Mouse (Mus musculus) forebrain, embryonic 16.5 days (tissue): ENCODE results near the gene Rcan1. TPM values are rescaled to one million over a fixed set of nuclear protein-coding genes. Genes with fewer than 3 reads are reported as not detected.

Source experiments
- ATAC-seq: fragments of 200-750 bp; cut with Nextera tagmentation; 2 replicates; pipeline ENCODE4 v1.8.0; 2017; ENCODE audit warnings: mild to moderate bottlenecking, moderate library complexity
- H3K27ac ChIP-seq: fragments of 300-500 bp; sonication (generic); 2 replicates; pipeline ENCODE4 v1.5.1; 2014; ENCODE audit warnings: low read length, control low read depth
- H3K27me3 ChIP-seq: fragments of 300-500 bp; sonication (generic); replicated peaks from 2 replicates; pipeline ENCODE4 v1.6.1; 2014; ENCODE audit warnings: low read length; ENCODE audit not compliant: control insufficient read depth, insufficient read depth
- H3K36me3 ChIP-seq: fragments of 300-500 bp; sonication (generic); 2 replicates; pipeline ENCODE4 v1.6.1; 2014; ENCODE audit not compliant: control insufficient read depth, insufficient read depth
- H3K4me1 ChIP-seq: fragments of 300-500 bp; sonication (generic); replicated peaks from 2 replicates; pipeline ENCODE4 v1.6.1; 2014; ENCODE audit warnings: low read length; ENCODE audit not compliant: control insufficient read depth, insufficient read depth
- H3K4me2 ChIP-seq: fragments of 300-500 bp; sonication (generic); 2 replicates; pipeline ENCODE4 v1.6.1; 2014; ENCODE audit warnings: mild to moderate bottlenecking, low read length, control low read depth
- H3K4me3 ChIP-seq: fragments of 300-500 bp; sonication (generic); replicated peaks from 2 replicates; pipeline ENCODE4 v1.5.1; 2014; ENCODE audit warnings: mild to moderate bottlenecking, low read length, control low read depth
- H3K9ac ChIP-seq: fragments of 300-500 bp; sonication (generic); replicated peaks from 2 replicates; pipeline ENCODE4 v1.6.1; 2014; ENCODE audit warnings: low read depth, low read length, control low read depth
- H3K9me3 ChIP-seq: fragments of 300-500 bp; sonication (generic); 2 replicates; pipeline ENCODE4 v1.6.1; 2016; ENCODE audit warnings: low read length; ENCODE audit not compliant: control insufficient read depth
- WGBS: fragments of 180-500 bp; shearing (Covaris S2); extraction: QIAGEN DNeasy Blood & Tissue Kit; methylation state at CpG from one replicate; pipeline ENCODE4 v1.1.7; 2014; 5-methylcytosine and 5-hydroxymethylcytosine counted together
- polyA plus RNA-seq: library from polyadenylated mRNA; unstranded; fragments of >200 nt; fragmentation: Nextera tagmentation; extraction: Ambion mirVana; gene quantifications from 2 replicates; pipeline ENCODE4 v1.2.1, GENCODE M21; 2015

Rcan1 gene
- polyA plus RNA-seq, 1 experiment from 2014 or later: 50.7 TPM

DNA sequence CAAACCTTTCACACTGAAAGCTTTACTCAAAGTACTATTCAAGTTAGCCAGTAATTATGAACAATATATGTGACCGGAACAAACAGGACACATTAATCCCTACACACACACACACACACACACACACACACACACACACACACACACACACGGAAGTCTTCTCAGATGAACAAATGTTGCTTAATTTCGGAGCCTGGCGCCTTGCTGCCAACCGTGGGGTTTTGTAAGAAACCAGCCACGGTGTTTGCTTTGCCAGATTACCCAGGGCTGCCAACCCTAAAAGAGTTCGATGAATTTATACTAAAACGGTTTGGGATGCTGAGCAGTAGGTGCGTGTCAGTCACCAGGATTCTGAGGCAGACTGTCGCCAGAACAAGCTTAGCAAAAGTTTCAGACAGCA, 69.5 kb downstream of the Rcan1 start:
- 26% methylated on average over 10 of the region's 10 CpGs for WGBS
- H3K27ac ChIP-seq: no peak overlapping the region
- H3K36me3 ChIP-seq: no peaks in the 10 kb centered on the region; the same call in none of the 2 replicates
- H3K4me2 ChIP-seq: no peak overlapping the region
- no peak overlapping the region for H3K9ac ChIP-seq
- ATAC-seq: no peak
- no peaks in the 10 kb centered on the region for H3K9me3 ChIP-seq
- no peaks in the 10 kb centered on the region for H3K27me3 ChIP-seq
- H3K4me1 ChIP-seq: peaks cover 35% of the 10 kb centered on the region
- no peak overlapping the region for H3K4me3 ChIP-seq

DNA sequence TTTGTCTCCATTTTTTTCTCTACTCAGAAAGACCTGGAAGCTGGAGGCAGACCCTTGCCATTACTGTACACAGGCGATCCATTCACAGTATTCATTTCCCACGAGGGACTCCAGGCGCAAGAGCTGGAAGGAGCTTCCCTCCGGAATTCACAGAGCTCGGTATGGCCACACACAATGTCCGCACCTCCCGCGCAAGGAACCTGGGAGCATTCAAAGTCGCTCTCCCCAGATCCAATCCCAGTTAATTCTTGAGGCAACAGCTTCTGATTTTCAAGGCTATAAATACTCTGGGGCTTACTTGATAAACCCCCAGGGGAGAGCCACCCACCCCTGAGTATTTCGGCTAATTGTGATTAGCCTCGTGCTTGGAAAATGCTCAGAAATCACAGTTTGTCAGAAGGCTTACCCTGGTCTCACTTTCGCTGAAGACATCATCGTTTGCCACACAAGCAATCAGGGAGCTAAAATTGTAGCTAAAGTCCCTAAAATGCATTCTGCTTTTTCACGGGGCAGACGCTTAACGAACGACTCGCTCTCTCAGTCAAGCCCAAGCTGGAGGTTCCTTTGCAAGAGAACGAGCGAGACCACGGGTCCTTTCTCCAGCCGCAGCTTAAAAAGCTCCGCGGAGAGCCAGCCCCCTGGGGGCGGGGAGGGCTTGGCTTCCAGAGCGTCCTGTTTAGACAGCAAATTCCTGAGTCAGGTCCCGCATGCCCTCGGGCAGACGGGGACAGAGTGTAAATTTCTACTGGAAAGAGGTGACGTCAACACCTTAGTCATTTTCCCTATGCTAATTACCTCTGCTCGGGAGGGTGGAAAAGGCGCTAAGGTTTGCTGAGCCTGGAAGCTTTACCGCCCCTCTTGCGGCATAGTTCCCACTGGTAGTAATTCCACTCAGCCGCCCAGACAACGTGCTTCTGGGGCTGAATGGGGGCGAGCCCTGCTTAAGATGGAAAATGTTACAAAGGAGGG, 70.9 kb downstream of the Rcan1 start:
- Histone ChIP-seq H3K9ac (peak overlapping the region; percentile 59), H3K4me1 (peaks cover 35% of the 10 kb centered on the region), H3K36me3 (peaks cover 3% of the 10 kb centered on the region), H3K9me3 (no peaks in the 10 kb centered on the region), H3K4me3 (peak overlapping the region; percentile 51), H3K4me2 (peak overlapping the region; percentile 89), H3K27me3 (no peaks in the 10 kb centered on the region), H3K27ac (peak overlapping the region; percentile 70)
- under 1% methylated on average over 37 of the region's 37 CpGs for WGBS
- ATAC-seq: peak; percentile 85

DNA sequence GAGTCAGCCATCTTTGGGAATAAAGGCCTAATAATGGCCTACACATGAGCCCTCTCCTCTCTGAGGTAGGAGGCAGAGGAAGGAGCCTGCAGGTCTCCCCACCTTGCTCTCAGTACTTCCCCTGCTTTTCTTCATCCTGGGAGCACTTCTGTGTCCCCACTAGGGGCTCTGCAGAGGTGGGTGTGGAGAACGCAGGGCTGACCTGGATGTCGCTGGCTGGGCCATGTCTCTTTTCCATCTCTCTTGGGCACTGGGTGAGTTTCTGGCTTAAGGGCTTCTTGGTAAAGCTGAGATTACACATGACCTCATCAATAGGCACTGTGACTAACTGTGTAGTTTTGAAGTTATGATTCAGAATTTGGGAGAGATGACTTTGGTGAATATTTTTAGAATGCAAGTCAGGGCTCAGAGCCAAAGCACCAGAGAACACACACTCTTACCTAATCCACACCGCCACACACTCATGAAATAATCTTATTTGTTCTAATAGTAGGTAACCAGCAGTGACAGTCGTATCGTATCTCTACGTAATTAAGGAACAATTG, 72.0 kb downstream of the Rcan1 start:
- peaks cover 35% of the 10 kb centered on the region for H3K4me1 ChIP-seq
- H3K9ac ChIP-seq: no peak overlapping the region
- ATAC-seq: no peak
- no peaks in the 10 kb centered on the region for H3K27me3 ChIP-seq
- H3K27ac ChIP-seq: no peak overlapping the region
- H3K4me2 ChIP-seq: no peak overlapping the region
- peaks cover 3% of the 10 kb centered on the region for H3K36me3 ChIP-seq
- no peak overlapping the region for H3K4me3 ChIP-seq
- H3K9me3 ChIP-seq: no peaks in the 10 kb centered on the region
- WGBS: 56% methylated on average over 6 of the region's 6 CpGs

- WGBS: 58% methylated on average over 10 of the region's 10 CpGs
- no peaks in the 10 kb centered on the region for H3K27me3 ChIP-seq
- no peak for ATAC-seq
- no peak overlapping the region for H3K9ac ChIP-seq
- no peak overlapping the region for H3K27ac ChIP-seq
- no peak overlapping the region for H3K4me2 ChIP-seq
- no peaks in the 10 kb centered on the region for H3K9me3 ChIP-seq
- peaks cover 35% of the 10 kb centered on the region for H3K4me1 ChIP-seq
- peaks cover 3% of the 10 kb centered on the region for H3K36me3 ChIP-seq
- H3K4me3 ChIP-seq: no peak overlapping the region
Observed at GRCm38 (mm10) chr16:92397745-92398573, 72.7 kb downstream of the Rcan1 start.

- 98% methylated on average over 3 of the region's 3 CpGs for WGBS
- Histone ChIP-seq H3K4me1 (peaks cover 3% of the 10 kb centered on the region), H3K27ac (no peak overlapping the region), H3K9ac (no peak overlapping the region), H3K9me3 (no peaks in the 10 kb centered on the region), H3K36me3 (peaks cover 8% of the 10 kb centered on the region), H3K4me3 (no peak overlapping the region), H3K27me3 (no peaks in the 10 kb centered on the region), H3K4me2 (no peak overlapping the region)
- no peak for ATAC-seq
Observed at GRCm38 (mm10) chr16:92393732-92394131, 76.9 kb downstream of the Rcan1 start.

GRCm38 (mm10) chr16:92387692-92388091, 83.0 kb downstream of the Rcan1 start:
- Histone ChIP-seq H3K27me3 (no peaks in the 10 kb centered on the region), H3K4me3 (no peak overlapping the region), H3K27ac (no peak overlapping the region), H3K4me1 (peaks cover 2% of the 10 kb centered on the region; the same call in 1 of the 2 replicates), H3K9me3 (no peaks in the 10 kb centered on the region), H3K36me3 (peaks cover 4% of the 10 kb centered on the region; the same call in 1 of the 2 replicates), H3K9ac (no peak overlapping the region), H3K4me2 (no peak overlapping the region)
- WGBS: 15% methylated on average over 10 of the region's 10 CpGs
- ATAC-seq: no peak

GRCm38 (mm10) chr16:92385062-92385461, 85.6 kb downstream of the Rcan1 start:
- no peak overlapping the region for H3K9ac ChIP-seq
- ATAC-seq: no peak
- H3K27ac ChIP-seq: no peak overlapping the region
- no peak overlapping the region for H3K4me2 ChIP-seq
- no peaks in the 10 kb centered on the region for H3K36me3 ChIP-seq
- no peaks in the 10 kb centered on the region for H3K27me3 ChIP-seq
- H3K9me3 ChIP-seq: no peaks in the 10 kb centered on the region
- H3K4me3 ChIP-seq: no peak overlapping the region
- whole genome bisulfite sequencing: 2% methylated on average over 2 of the region's 2 CpGs
- peaks cover 8% of the 10 kb centered on the region for H3K4me1 ChIP-seq

- Histone ChIP-seq H3K4me2 (no peak overlapping the region), H3K9ac (no peak overlapping the region), H3K9me3 (no peaks in the 10 kb centered on the region), H3K27me3 (no peaks in the 10 kb centered on the region), H3K4me1 (peaks cover 8% of the 10 kb centered on the region), H3K27ac (no peak overlapping the region), H3K36me3 (no peaks in the 10 kb centered on the region), H3K4me3 (no peak overlapping the region)
- ATAC-seq: no peak
Observed at GRCm38 (mm10) chr16:92383412-92383811, 87.3 kb downstream of the Rcan1 start.

DNA sequence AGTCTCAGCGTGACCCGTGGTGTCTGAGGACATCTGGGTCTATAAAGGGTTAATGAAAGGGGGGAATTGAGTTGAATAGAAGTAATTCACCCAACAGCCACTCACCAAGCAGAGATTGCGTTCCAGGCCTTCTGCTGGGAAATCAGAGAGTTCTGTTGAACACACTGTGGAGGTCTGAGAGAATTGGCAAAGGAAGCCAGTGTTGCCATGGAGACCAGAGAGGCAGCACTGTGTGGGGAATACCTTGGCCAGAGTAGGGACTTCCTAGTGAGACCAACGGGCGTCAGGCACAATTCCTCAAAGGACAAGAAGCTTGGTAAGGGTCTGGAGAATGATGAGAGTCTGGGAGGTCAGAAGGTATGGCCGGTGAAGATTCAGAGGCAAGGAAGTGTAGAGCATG, 88.2 kb downstream of the Rcan1 start:
- no peak overlapping the region for H3K9ac ChIP-seq
- H3K27me3 ChIP-seq: no peaks in the 10 kb centered on the region
- H3K4me3 ChIP-seq: no peak overlapping the region
- H3K27ac ChIP-seq: no peak overlapping the region
- WGBS: 33% methylated on average over 6 of the region's 6 CpGs
- no peak overlapping the region for H3K4me2 ChIP-seq
- H3K4me1 ChIP-seq: peaks cover 8% of the 10 kb centered on the region
- peak; percentile 90 for ATAC-seq
- no peaks in the 10 kb centered on the region for H3K36me3 ChIP-seq
- H3K9me3 ChIP-seq: no peaks in the 10 kb centered on the region
